Mouse (Mus musculus): ENCODE results near the gene Bub1. TPM values are rescaled to one million over a fixed set of nuclear protein-coding genes. Genes with fewer than 3 reads are reported as not detected.

Gene Bub1
- polyA plus RNA-seq (2014; fragmentation: Nextera tagmentation; extraction: Ambion mirVana): 8.4 and 10.5 TPM in 2 replicates

- Histone ChIP-seq H3K9ac (ENCODE audit: low read length) (peak within 1 kb of the TSS; percentile 56), H3K36me3 (ENCODE audit: control insufficient read depth, insufficient read depth, low read length) (peaks cover 8% of the 10 kb centered on the region), H3K27ac (ENCODE audit: low read depth, low read length) (no peak within 1 kb of the TSS), H3K27me3 (replicated peaks; ENCODE audit: control insufficient read depth, insufficient read depth, low read length) (no peaks in the 10 kb centered on the region), H3K4me3 (ENCODE audit: low read depth, low read length) (peak within 1 kb of the TSS; percentile 57), H3K4me2 (ENCODE audit: low read length) (peak within 1 kb of the TSS; percentile 79), H3K4me1 (ENCODE audit: control insufficient read depth, insufficient read depth, low read length) (peaks cover 6% of the 10 kb centered on the region), H3K9me3 (replicated peaks; ENCODE audit: control insufficient read depth, low read length) (no peaks in the 10 kb centered on the region)
- ATAC-seq (peak; percentile 100), DNase-seq (ENCODE audit: low spot score) (peak; percentile 97)
- WGBS: under 1% methylated on average over 56 of the region's 56 CpGs
Observed at GRCm38 (mm10) chr2:127831401-127832102, at the start of gene Bub1. Gene Bub1, minus strand, starts transcription at chr2:127831865.

- no peaks in the 10 kb centered on the region for H3K9me3 ChIP-seq (replicated peaks; ENCODE audit: control insufficient read depth, low read length)
- no peak overlapping the region for H3K9ac ChIP-seq (ENCODE audit: low read length)
- no peaks in the 10 kb centered on the region for H3K36me3 ChIP-seq (ENCODE audit: control insufficient read depth, insufficient read depth, low read length)
- no peak overlapping the region for H3K27ac ChIP-seq (ENCODE audit: low read depth, low read length)
- no peaks in the 10 kb centered on the region for H3K4me1 ChIP-seq (ENCODE audit: control insufficient read depth, insufficient read depth, low read length)
- ATAC-seq (no peak), DNase-seq (ENCODE audit: low spot score) (no peak)
- no peak overlapping the region for H3K4me3 ChIP-seq (ENCODE audit: low read depth, low read length)
- H3K4me2 ChIP-seq (ENCODE audit: low read length): no peak overlapping the region
- no peaks in the 10 kb centered on the region for H3K27me3 ChIP-seq (replicated peaks; ENCODE audit: control insufficient read depth, insufficient read depth, low read length)
- WGBS: 85% methylated on average over 5 of the region's 5 CpGs
Observed at GRCm38 (mm10) chr2:127881063-127881462, 49.4 kb upstream of the Bub1 start.

- Histone ChIP-seq H3K4me2 (ENCODE audit: low read length) (no peak overlapping the region), H3K9ac (ENCODE audit: low read length) (no peak overlapping the region), H3K27me3 (replicated peaks; ENCODE audit: control insufficient read depth, insufficient read depth, low read length) (no peaks in the 10 kb centered on the region), H3K9me3 (replicated peaks; ENCODE audit: control insufficient read depth, low read length) (no peaks in the 10 kb centered on the region), H3K36me3 (ENCODE audit: control insufficient read depth, insufficient read depth, low read length) (no peaks in the 10 kb centered on the region), H3K4me1 (ENCODE audit: control insufficient read depth, insufficient read depth, low read length) (no peaks in the 10 kb centered on the region), H3K27ac (ENCODE audit: low read depth, low read length) (no peak overlapping the region), H3K4me3 (ENCODE audit: low read depth, low read length) (no peak overlapping the region)
- DNase-seq (ENCODE audit: low spot score) (no peak), ATAC-seq (no peak)
- WGBS: 87% methylated on average over 4 of the region's 4 CpGs
Observed at GRCm38 (mm10) chr2:127864381-127864780, 32.7 kb upstream of the Bub1 start.

- Histone ChIP-seq H3K27ac (ENCODE audit: low read depth, low read length) (no peak overlapping the region), H3K27me3 (replicated peaks; ENCODE audit: control insufficient read depth, insufficient read depth, low read length) (no peaks in the 10 kb centered on the region), H3K36me3 (ENCODE audit: control insufficient read depth, insufficient read depth, low read length) (no peaks in the 10 kb centered on the region), H3K4me1 (ENCODE audit: control insufficient read depth, insufficient read depth, low read length) (no peaks in the 10 kb centered on the region), H3K9ac (ENCODE audit: low read length) (no peak overlapping the region), H3K9me3 (replicated peaks; ENCODE audit: control insufficient read depth, low read length) (no peaks in the 10 kb centered on the region), H3K4me2 (ENCODE audit: low read length) (no peak overlapping the region), H3K4me3 (ENCODE audit: low read depth, low read length) (no peak overlapping the region)
- ATAC-seq: peak; percentile 32; the same call in 1 of the 2 replicates
- WGBS: 67% methylated on average over 4 of the region's 4 CpGs
- DNase-seq (ENCODE audit: low spot score): peak; percentile 52
Observed at GRCm38 (mm10) chr2:127854332-127854991, 22.8 kb upstream of the Bub1 start.

GRCm38 (mm10) chr2:127850371-127850770, 18.7 kb upstream of the Bub1 start:
- Histone ChIP-seq H3K27me3 (replicated peaks; ENCODE audit: control insufficient read depth, insufficient read depth, low read length) (no peaks in the 10 kb centered on the region), H3K9me3 (replicated peaks; ENCODE audit: control insufficient read depth, low read length) (no peaks in the 10 kb centered on the region)

GRCm38 (mm10) chr2:127846571-127846970, 14.9 kb upstream of the Bub1 start:
- WGBS: 24% methylated on average over 1 of the region's 1 CpGs

More at GRCm38 (mm10) chr2:127850371-127850770, 18.7 kb upstream of the Bub1 start:
- H3K4me3 ChIP-seq (ENCODE audit: low read depth, low read length): no peak overlapping the region
- no peak overlapping the region for H3K9ac ChIP-seq (ENCODE audit: low read length)
- H3K4me1 ChIP-seq (ENCODE audit: control insufficient read depth, insufficient read depth, low read length): no peaks in the 10 kb centered on the region
- ATAC-seq (no peak), DNase-seq (ENCODE audit: low spot score) (no peak)
- H3K4me2 ChIP-seq (ENCODE audit: low read length): no peak overlapping the region
- 91% methylated on average over 2 of the region's 2 CpGs for WGBS
- no peak overlapping the region for H3K27ac ChIP-seq (ENCODE audit: low read depth, low read length)
- no peaks in the 10 kb centered on the region for H3K36me3 ChIP-seq (ENCODE audit: control insufficient read depth, insufficient read depth, low read length)

GRCm38 (mm10) chr2:127846008-127846407, 14.3 kb upstream of the Bub1 start:
- no peaks in the 10 kb centered on the region for H3K4me1 ChIP-seq (ENCODE audit: control insufficient read depth, insufficient read depth, low read length)
- DNase-seq (ENCODE audit: low spot score) (no peak), ATAC-seq (no peak)
- no peaks in the 10 kb centered on the region for H3K9me3 ChIP-seq (replicated peaks; ENCODE audit: control insufficient read depth, low read length)
- no peaks in the 10 kb centered on the region for H3K36me3 ChIP-seq (ENCODE audit: control insufficient read depth, insufficient read depth, low read length)
- no peak overlapping the region for H3K4me3 ChIP-seq (ENCODE audit: low read depth, low read length)
- no peaks in the 10 kb centered on the region for H3K27me3 ChIP-seq (replicated peaks; ENCODE audit: control insufficient read depth, insufficient read depth, low read length)
- H3K4me2 ChIP-seq (ENCODE audit: low read length): no peak overlapping the region
- H3K27ac ChIP-seq (ENCODE audit: low read depth, low read length): no peak overlapping the region
- H3K9ac ChIP-seq (ENCODE audit: low read length): no peak overlapping the region

More at GRCm38 (mm10) chr2:127846571-127846970, 14.9 kb upstream of the Bub1 start:
- no peak for ATAC-seq
- no peak for DNase-seq (ENCODE audit: low spot score)
- no peaks in the 10 kb centered on the region for H3K27me3 ChIP-seq (replicated peaks; ENCODE audit: control insufficient read depth, insufficient read depth, low read length)
- H3K4me2 ChIP-seq (ENCODE audit: low read length): no peak overlapping the region
- H3K36me3 ChIP-seq (ENCODE audit: control insufficient read depth, insufficient read depth, low read length): no peaks in the 10 kb centered on the region
- no peaks in the 10 kb centered on the region for H3K9me3 ChIP-seq (replicated peaks; ENCODE audit: control insufficient read depth, low read length)
- no peaks in the 10 kb centered on the region for H3K4me1 ChIP-seq (ENCODE audit: control insufficient read depth, insufficient read depth, low read length)
- H3K4me3 ChIP-seq (ENCODE audit: low read depth, low read length): no peak overlapping the region
- H3K27ac ChIP-seq (ENCODE audit: low read depth, low read length): no peak overlapping the region
- no peak overlapping the region for H3K9ac ChIP-seq (ENCODE audit: low read length)

GRCm38 (mm10) chr2:127845346-127845982, 13.8 kb upstream of the Bub1 start:
- H3K36me3 ChIP-seq (ENCODE audit: control insufficient read depth, insufficient read depth, low read length): no peaks in the 10 kb centered on the region
- no peak overlapping the region for H3K4me2 ChIP-seq (ENCODE audit: low read length)
- no peaks in the 10 kb centered on the region for H3K4me1 ChIP-seq (ENCODE audit: control insufficient read depth, insufficient read depth, low read length)
- H3K4me3 ChIP-seq (ENCODE audit: low read depth, low read length): no peak overlapping the region
- no peak overlapping the region for H3K27ac ChIP-seq (ENCODE audit: low read depth, low read length)
- H3K27me3 ChIP-seq (replicated peaks; ENCODE audit: control insufficient read depth, insufficient read depth, low read length): 0 out of 2 replicates have a peak, but pooled peaks cover 2% of the 10 kb centered on the region
- DNase-seq (ENCODE audit: low spot score) (peak; percentile 53), ATAC-seq (no peak)
- H3K9me3 ChIP-seq (replicated peaks; ENCODE audit: control insufficient read depth, low read length): no peaks in the 10 kb centered on the region
- WGBS: 61% methylated on average over 7 of the region's 7 CpGs
- no peak overlapping the region for H3K9ac ChIP-seq (ENCODE audit: low read length)

GRCm38 (mm10) chr2:127842421-127842820, 10.8 kb upstream of the Bub1 start:
- no peaks in the 10 kb centered on the region for H3K9me3 ChIP-seq (replicated peaks; ENCODE audit: control insufficient read depth, low read length)
- no peak overlapping the region for H3K4me3 ChIP-seq (ENCODE audit: low read depth, low read length)
- H3K36me3 ChIP-seq (ENCODE audit: control insufficient read depth, insufficient read depth, low read length): no peaks in the 10 kb centered on the region
- H3K27ac ChIP-seq (ENCODE audit: low read depth, low read length): no peak overlapping the region
- ATAC-seq (no peak), DNase-seq (ENCODE audit: low spot score) (no peak)
- H3K4me1 ChIP-seq (ENCODE audit: control insufficient read depth, insufficient read depth, low read length): no peaks in the 10 kb centered on the region
- WGBS: 80% methylated on average over 3 of the region's 3 CpGs
- no peak overlapping the region for H3K9ac ChIP-seq (ENCODE audit: low read length)
- no peak overlapping the region for H3K4me2 ChIP-seq (ENCODE audit: low read length)
- H3K27me3 ChIP-seq (replicated peaks; ENCODE audit: control insufficient read depth, insufficient read depth, low read length): peaks cover 14% of the 10 kb centered on the region
